Mouse (Mus musculus) embryonic facial prominence, embryonic 11.5 days (tissue): ENCODE data around the gene Zfp503. TPM values are rescaled to one million over a fixed set of nuclear protein-coding genes. Genes with fewer than 3 reads are reported as not detected.

ENCODE experiments used
- ATAC-seq: fragments of 200-750 bp; cut with Nextera tagmentation; replicated peaks from 2 replicates; pipeline ENCODE4 v1.8.0; 2017; ENCODE audit warnings: low read depth; ENCODE audit not compliant: insufficient number of reproducible peaks, low FRiP score, low TSS enrichment
- DNase-seq: peaks from one replicate; pipeline ENCODE4 v3.0.0-alpha.2; 2015; ENCODE audit warnings: low spot score
- H3K27ac ChIP-seq: fragments of 300-500 bp; sonication (generic); replicated peaks from 2 replicates; pipeline ENCODE4 v1.5.1; 2014; ENCODE audit warnings: mild to moderate bottlenecking, low read depth, low read length, control low read depth
- H3K27me3 ChIP-seq: fragments of 300-500 bp; sonication (generic); 2 replicates; pipeline ENCODE4 v1.6.1; 2014; ENCODE audit warnings: mild to moderate bottlenecking, low read length, moderate library complexity, mixed read lengths; ENCODE audit not compliant: control insufficient read depth, insufficient read depth
- H3K36me3 ChIP-seq: fragments of 300-500 bp; sonication (generic); replicated peaks from 2 replicates; pipeline ENCODE4 v1.6.1; 2014; ENCODE audit warnings: low read depth, mild to moderate bottlenecking, low read length, moderate library complexity, mixed read lengths; ENCODE audit not compliant: control insufficient read depth, insufficient read depth
- H3K4me1 ChIP-seq: fragments of 300-500 bp; sonication (generic); 2 replicates; pipeline ENCODE4 v1.6.1; 2014; ENCODE audit warnings: low read length, mixed read lengths; ENCODE audit not compliant: control insufficient read depth, insufficient read depth
- H3K4me2 ChIP-seq: fragments of 300-500 bp; sonication (generic); 2 replicates; pipeline ENCODE4 v1.6.1; 2014; ENCODE audit warnings: low read depth, mild to moderate bottlenecking, control low read depth, low read length, moderate library complexity
- H3K4me3 ChIP-seq: fragments of 300-500 bp; sonication (generic); 2 replicates; pipeline ENCODE4 v1.5.1; 2014; ENCODE audit warnings: low read depth, low read length, control low read depth
- H3K9ac ChIP-seq: fragments of 300-500 bp; sonication (generic); replicated peaks from 2 replicates; pipeline ENCODE4 v1.6.1; 2014; ENCODE audit warnings: mild to moderate bottlenecking, control low read depth, low read length
- H3K9me3 ChIP-seq: fragments of 300-500 bp; sonication (generic); replicated peaks from 2 replicates; pipeline ENCODE4 v1.6.1; 2016; ENCODE audit warnings: mild to moderate bottlenecking, low read length, inconsistent platforms, mixed read lengths; ENCODE audit not compliant: control insufficient read depth
- WGBS: fragments of 180-500 bp; shearing (Covaris S2); extraction: QIAGEN DNeasy Blood & Tissue Kit; methylation state at CpG from one replicate; pipeline ENCODE4 v1.1.7; 2014; 5-methylcytosine and 5-hydroxymethylcytosine counted together
- polyA plus RNA-seq: library from polyadenylated mRNA; unstranded; fragments of >200 nt; fragmentation: Nextera tagmentation; extraction: Ambion mirVana; gene quantifications from 2 replicates; pipeline ENCODE4 v1.2.1, GENCODE M21; 2014

The Zfp503 gene
- polyA plus RNA-seq, 1 experiment from 2014 or later, result 10.2 TPM

GRCm38 (mm10) chr14:22003231-22003630, 13.8 kb upstream of the Zfp503 start:
- 83% methylated on average over 1 of the region's 1 CpGs for WGBS
- H3K4me3 ChIP-seq, result no peak overlapping the region

GRCm38 (mm10) chr14:21999588-21999987, 10.2 kb upstream of the Zfp503 start:
- no peaks in the 10 kb centered on the region for H3K4me1 ChIP-seq
- no peak overlapping the region for H3K27ac ChIP-seq
- DNase-seq (no peak), ATAC-seq (no peak)
- no peak overlapping the region for H3K4me3 ChIP-seq
- H3K36me3 ChIP-seq, result no peaks in the 10 kb centered on the region
- H3K4me2 ChIP-seq, result no peak overlapping the region
- peaks cover 14% of the 10 kb centered on the region for H3K27me3 ChIP-seq
- H3K9ac ChIP-seq, result no peak overlapping the region
- H3K9me3 ChIP-seq, result no peaks in the 10 kb centered on the region
- WGBS, result 86% methylated on average over 4 of the region's 4 CpGs

More at GRCm38 (mm10) chr14:22003231-22003630, 13.8 kb upstream of the Zfp503 start:
- H3K4me1 ChIP-seq, result no peaks in the 10 kb centered on the region
- DNase-seq, result no peak
- H3K27ac ChIP-seq, result no peak overlapping the region
- no peaks in the 10 kb centered on the region for H3K36me3 ChIP-seq
- no peaks in the 10 kb centered on the region for H3K27me3 ChIP-seq
- H3K4me2 ChIP-seq, result no peak overlapping the region
- no peaks in the 10 kb centered on the region for H3K9me3 ChIP-seq
- H3K9ac ChIP-seq, result no peak overlapping the region
- no peak for ATAC-seq

DNA sequence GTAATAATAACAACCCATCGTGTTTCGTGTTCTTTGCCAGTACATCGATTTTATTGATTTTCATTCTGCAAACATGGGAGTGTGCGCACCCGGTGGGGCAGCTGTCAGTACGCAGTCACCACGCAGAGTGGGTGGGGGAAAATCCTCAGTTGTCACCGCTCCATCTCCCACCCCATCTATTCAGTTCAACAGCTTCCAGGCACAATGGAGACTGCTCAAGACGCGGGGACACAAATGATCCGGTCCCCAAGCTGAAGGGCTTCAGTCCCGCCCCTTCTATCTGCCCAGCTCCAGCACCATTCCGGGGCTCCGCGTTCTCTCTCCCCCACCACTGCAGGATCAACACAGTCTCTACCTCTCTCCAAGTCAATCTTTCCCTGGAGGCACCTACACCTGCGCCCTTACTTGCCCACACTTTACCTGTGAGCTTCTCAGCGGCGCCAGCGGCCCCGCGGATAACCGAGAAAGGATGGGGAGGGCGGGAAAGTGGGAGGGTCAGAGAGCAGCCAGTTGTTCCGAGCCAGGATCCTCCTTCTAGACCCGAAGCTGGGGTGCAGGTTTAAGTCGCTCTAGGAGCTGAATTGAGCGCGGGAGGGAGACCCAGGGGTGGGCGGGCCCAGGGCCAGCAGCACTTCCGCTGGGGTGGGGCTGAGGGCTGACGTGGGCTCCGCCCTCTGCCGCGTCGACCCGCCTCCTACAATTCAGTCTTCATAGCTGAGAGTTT, 5.8 kb upstream of the Zfp503 start:
- WGBS, result under 1% methylated on average over 36 of the region's 36 CpGs
- ATAC-seq, result 0 out of 2 replicates have a peak, but pooled peaks have one; percentile 57
- Histone ChIP-seq H3K4me1 (no peaks in the 10 kb centered on the region; the same call in none of the 2 replicates), H3K27ac (no peak overlapping the region), H3K4me3 (peak overlapping the region; percentile 56), H3K4me2 (peak overlapping the region; percentile 90), H3K27me3 (peaks cover 27% of the 10 kb centered on the region), H3K36me3 (no peaks in the 10 kb centered on the region), H3K9me3 (no peaks in the 10 kb centered on the region), H3K9ac (peak overlapping the region; percentile 62)
- peak; percentile 77 for DNase-seq

DNA sequence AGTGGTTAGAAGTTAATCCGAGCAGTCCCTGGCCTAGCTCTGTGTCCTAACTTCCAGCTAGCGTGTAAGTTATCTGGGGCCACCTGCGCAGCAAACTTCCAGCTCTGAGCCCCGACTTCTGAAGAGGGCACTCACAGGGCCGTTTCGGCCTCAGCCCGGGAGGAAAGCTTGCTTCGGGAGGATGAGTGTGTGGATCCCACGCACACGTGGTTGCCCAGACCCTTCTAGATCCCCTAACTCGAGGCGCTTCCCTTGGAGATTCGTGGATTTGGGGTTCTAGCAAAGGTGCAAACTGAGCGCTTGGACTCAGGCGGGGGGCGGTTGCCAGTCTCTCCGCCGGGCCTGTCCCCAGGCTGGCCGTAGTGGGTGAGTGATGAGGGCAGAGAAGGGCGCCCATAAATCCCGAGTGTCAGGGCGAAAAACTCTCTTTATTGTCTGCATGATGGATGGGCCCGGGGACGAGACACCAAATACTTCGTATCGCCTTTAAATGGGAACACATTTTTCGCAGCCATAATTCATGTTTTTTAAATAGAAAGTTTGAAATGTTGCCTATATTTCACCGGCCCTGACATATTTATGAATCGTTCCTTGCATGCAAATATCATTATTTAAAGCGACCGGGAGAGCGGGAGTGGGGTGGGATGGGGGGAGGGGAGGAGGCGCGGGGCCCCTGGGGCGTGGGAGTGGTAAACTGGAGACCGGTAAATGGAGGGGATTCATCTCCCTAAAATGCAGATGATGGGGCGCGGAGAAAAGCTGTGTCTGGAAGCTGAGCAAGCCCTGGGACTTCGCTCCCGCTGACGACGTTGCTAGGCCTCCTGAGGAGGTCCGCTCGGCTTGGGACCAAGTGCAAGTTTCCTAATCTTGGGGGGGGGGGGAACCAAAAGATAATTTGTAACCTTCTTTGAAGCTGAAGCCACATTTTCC, 4.9 kb upstream of the Zfp503 start:
- Histone ChIP-seq H3K36me3 (no peaks in the 10 kb centered on the region), H3K27me3 (peaks cover 27% of the 10 kb centered on the region), H3K4me2 (peak overlapping the region; percentile 90), H3K4me3 (peak overlapping the region; percentile 56), H3K9me3 (no peaks in the 10 kb centered on the region), H3K27ac (no peak overlapping the region), H3K9ac (peak overlapping the region; percentile 62), H3K4me1 (no peaks in the 10 kb centered on the region; the same call in none of the 2 replicates)
- ATAC-seq (no peak), DNase-seq (peak; percentile 32)
- WGBS, result under 1% methylated on average over 44 of the region's 44 CpGs

GRCm38 (mm10) chr14:21993251-21994060, 4.1 kb upstream of the Zfp503 start:
- WGBS, result 6% methylated on average over 14 of the region's 14 CpGs
- H3K9me3 ChIP-seq, result no peaks in the 10 kb centered on the region
- H3K4me1 ChIP-seq, result no peaks in the 10 kb centered on the region; the same call in none of the 2 replicates
- H3K27ac ChIP-seq, result no peak overlapping the region
- H3K9ac ChIP-seq, result peak overlapping the region; percentile 9; the same call in 1 of the 2 replicates
- H3K4me2 ChIP-seq, result peak overlapping the region; percentile 90
- ATAC-seq (no peak), DNase-seq (peak; percentile 21)
- peaks cover 27% of the 10 kb centered on the region for H3K27me3 ChIP-seq
- no peaks in the 10 kb centered on the region for H3K36me3 ChIP-seq
- H3K4me3 ChIP-seq, result peak overlapping the region; percentile 56

- Histone ChIP-seq H3K9ac (no peak overlapping the region), H3K36me3 (no peaks in the 10 kb centered on the region), H3K27ac (no peak overlapping the region), H3K27me3 (peaks cover 27% of the 10 kb centered on the region), H3K9me3 (no peaks in the 10 kb centered on the region), H3K4me1 (no peaks in the 10 kb centered on the region; the same call in none of the 2 replicates), H3K4me2 (peak overlapping the region; percentile 22; the same call in 1 of the 2 replicates), H3K4me3 (no peak overlapping the region)
- WGBS, result 27% methylated on average over 4 of the region's 4 CpGs
- ATAC-seq (no peak), DNase-seq (peak; percentile 7)
Measured at GRCm38 (mm10) chr14:21992321-21992885, 3.0 kb upstream of the Zfp503 start.

DNA sequence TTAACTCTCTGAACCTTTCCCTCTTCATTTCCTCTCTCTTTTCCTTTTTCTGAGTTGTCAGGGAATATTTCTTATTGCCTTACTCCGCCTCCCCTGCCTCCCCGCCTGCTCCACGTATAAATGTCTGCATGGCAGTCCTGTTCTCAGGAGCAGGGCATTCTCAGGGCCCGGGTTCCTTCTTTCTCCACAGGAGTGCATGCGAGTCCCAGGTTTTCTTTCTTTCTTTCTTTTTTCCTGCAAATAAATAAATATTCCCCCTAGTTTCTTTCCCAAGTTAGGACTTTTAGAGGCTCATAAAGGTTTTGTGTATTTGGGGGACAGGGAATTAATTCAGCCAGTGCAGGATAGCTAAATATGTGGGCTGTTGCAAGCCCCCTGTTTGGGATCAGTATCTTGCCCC, 2.5 kb upstream of the Zfp503 start:
- no peak overlapping the region for H3K27ac ChIP-seq
- peak; percentile 28 for DNase-seq
- no peak overlapping the region; the same call in 1 of the 2 replicates for H3K4me3 ChIP-seq
- H3K9ac ChIP-seq, result no peak overlapping the region
- no peaks in the 10 kb centered on the region for H3K36me3 ChIP-seq
- no peak for ATAC-seq
- no peaks in the 10 kb centered on the region for H3K9me3 ChIP-seq
- WGBS, result 6% methylated on average over 5 of the region's 5 CpGs
- H3K27me3 ChIP-seq, result peaks cover 27% of the 10 kb centered on the region
- H3K4me2 ChIP-seq, result no peak overlapping the region
- no peaks in the 10 kb centered on the region; the same call in none of the 2 replicates for H3K4me1 ChIP-seq
